Mouse (Mus musculus): ENCODE measurements at regions not wholly inside any gene's neighbourhood (a gene's known extent, or its start where the extent isn't known, plus 50 kb on each side); places are given as distances from the start of the nearest gene placed in this dataset.

DNA sequence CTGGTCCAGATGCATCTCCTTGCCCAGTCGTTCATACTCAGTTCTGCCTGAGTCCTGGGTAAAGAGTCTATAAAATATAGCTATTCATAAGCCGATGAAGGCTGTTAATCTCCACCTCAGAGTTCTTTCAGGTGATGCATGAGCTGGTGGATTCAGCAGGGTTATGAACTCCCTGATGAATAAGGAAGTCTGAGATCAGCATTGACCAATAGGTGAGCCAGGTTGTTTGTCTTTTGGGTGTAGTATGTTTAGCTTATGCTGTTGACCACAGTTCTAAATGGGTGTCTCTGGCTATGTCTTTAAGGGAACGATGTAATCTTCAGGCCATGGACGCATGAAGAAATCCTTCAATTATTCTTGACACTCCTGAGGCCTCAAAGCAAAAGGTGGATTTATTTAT is 84.3 kb downstream of the Gm5426 start:
- no peak for TF ChIP-seq CTCF (conservative IDR thresholded peaks at IDR 0.05 in 1 of 2, IDR thresholded peaks at IDR 0.05 in 1 of 2; ENCODE audit: low read depth in 2 of 2, low read length in 2 of 2)
- TF ChIP-seq TCF12 (IDR thresholded peaks at IDR 0.05; ENCODE audit: low read depth, low read length): no peak
- no peak for TF ChIP-seq NRF1 (IDR thresholded peaks at IDR 0.05; ENCODE audit: low read depth, low read length)
- no peak for TF ChIP-seq MAZ (IDR thresholded peaks at IDR 0.05; ENCODE audit: low read depth, low read length)
- no peak for TF ChIP-seq SMC3 (IDR thresholded peaks at IDR 0.05; ENCODE audit: low read depth, low read length)
- TF ChIP-seq MYC (IDR thresholded peaks at IDR 0.05; ENCODE audit: low read depth, low read length): no peak
- no peak for TF ChIP-seq POLR2A (IDR thresholded peaks at IDR 0.05; ENCODE audit: low read depth, low read length)
- TF ChIP-seq MAX (IDR thresholded peaks at IDR 0.05; ENCODE audit: low read length): no peak
- no peak for TF ChIP-seq ZC3H11A (IDR thresholded peaks at IDR 0.05; ENCODE audit: low read depth, low read length)
- no peak for TF ChIP-seq UBTF (IDR thresholded peaks at IDR 0.05; ENCODE audit: low read depth, low read length)
- TF ChIP-seq MAFK (IDR thresholded peaks at IDR 0.05; ENCODE audit: insufficient replicate concordance, low read length): no peak

All from CH12.LX (cell line).